Mouse (Mus musculus): ENCODE measurements around the gene Col4a1. TPM values are rescaled to one million over a fixed set of nuclear protein-coding genes. Genes with fewer than 3 reads are reported as not detected.

Gene Col4a1
- total RNA-seq, 2 experiments from 2014 or later = 108 to 117 TPM

DNA sequence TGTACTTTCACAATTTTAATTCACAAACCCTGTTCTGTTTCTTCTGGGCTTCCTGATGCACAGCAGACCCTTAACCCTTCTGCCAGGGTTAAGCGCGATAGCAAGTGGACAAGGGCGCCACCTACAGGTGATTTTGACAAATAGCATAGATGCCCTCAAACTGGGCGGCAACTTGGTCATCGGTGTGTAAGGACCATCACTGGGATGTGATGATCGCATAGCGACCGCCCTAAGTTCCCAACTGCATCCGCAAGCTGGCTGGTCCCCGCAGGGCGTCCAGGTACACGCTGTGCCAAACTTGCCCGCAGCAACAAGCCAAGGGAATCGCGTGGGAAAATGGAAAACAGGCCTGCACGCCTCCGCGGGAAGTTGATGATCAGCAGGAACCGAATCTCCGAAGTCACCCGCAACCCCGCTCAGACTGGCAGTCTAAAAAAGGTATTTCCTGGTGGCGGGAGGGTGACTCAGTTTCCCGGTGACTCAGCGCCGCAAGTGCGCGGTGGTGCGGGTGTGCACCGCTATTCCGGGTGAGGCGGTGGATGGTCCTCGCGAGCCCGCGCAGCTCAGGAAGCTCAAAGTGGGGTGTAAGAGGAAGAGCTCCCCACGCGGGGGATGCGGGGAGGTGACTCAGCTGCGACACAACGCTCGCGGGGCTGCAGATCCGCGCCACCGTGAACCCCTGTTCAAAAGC is 124.9 kb downstream of the Col4a1 start:
- peak; percentile 68 to 74 for DNase-seq (ENCODE audit: low spot score in 2 of 2)

DNA sequence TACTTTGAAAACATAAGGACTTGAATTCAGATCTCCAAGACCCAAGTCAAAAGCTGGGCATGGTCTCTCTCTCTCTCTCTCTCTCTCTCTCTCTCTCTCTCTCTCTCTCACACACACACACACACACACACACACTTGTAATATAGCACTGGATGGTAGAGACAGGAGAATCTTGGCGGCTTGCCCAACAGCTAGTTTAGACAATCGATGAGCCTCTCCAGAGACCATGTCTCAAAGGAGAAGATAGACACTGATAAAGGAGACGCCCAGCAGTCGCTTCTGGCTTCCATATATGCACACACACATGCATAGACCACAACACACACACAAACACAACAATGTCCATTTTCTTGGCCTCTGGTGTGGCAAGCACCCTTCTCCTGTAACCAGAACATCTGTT is 126.2 kb downstream of the Col4a1 start:
- no peak for DNase-seq (ENCODE audit: low spot score in 2 of 2)

DNA sequence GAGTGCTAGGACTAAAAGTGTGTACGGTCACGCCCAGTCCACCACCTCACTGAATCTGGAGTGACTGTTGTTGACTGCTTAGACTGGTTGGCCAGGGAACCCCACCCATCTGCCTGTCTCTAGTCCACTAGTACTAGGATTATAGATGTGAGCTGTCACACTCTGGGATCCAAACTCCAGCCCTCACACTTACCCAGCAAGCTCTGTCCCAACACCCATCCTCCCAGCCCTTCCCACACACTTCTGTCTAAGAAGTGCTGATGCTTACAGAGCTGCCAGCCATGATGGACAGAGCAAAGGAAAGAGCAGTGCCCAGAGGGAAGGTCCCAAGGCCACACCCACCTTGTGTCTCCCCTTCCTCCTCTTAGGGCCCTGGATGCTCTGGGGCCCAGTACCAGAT is 127.0 kb downstream of the Col4a1 start:
- DNase-seq (ENCODE audit: low spot score in 2 of 2) = no peak

DNA sequence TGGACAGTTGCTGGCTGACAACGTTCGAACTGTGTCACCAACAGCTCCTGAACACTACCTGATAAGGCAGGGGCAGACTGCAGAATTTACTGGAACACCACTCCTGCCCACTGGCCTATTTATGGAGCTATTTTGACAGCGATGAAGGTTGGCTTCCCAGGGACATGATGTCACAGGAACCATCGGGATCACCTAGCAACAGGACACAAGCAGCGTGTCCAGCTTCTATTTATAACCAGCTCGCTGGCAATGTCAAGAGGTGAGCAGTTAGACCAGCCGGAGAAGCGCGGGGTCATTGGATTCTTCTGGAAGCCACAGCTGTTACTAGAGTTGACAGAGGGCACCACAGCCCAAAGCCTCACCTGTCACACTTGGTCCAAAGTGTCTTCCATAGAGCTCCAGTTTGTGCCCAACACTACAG is 129.0 kb downstream of the Col4a1 start:
- no peak for DNase-seq (ENCODE audit: low spot score in 2 of 2)

DNA sequence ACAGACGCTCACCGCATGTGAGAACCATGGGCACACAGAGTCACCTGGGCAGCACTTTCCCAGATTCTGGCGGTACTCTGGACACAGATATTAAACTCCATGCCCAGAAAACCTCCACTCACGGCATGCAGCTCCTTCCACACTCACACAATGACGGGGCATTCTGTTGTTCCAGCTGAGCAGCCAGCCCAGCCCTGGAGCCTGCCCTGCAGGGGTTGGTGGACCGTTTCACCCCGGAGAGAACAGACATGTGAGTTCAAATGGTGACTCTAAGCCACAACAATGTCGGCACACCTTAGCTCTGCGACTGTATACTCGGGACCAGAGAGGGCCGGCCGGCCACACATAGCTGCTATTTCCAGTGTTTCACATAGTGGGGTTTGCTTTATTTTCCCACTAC is 130.0 kb downstream of the Col4a1 start:
- no peak for DNase-seq (ENCODE audit: low spot score in 2 of 2)

DNA sequence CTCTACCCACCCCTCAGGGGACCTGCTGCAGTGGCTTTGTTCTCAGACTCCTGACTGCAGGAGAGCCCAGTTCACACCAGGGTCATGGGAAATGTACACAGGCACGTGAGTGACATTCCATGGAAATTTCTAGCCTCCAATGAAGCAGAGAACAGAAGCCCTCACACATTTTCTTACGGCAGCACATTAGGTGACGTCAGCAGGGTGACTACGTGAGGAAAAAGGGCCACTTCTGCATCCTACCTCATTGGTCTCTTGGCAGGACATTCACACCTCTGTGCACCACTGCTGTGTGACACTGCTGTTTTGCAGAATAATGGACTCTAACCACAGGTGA is 130.5 kb downstream of the Col4a1 start:
- DNase-seq (ENCODE audit: low spot score in 2 of 2) = no peak

DNA sequence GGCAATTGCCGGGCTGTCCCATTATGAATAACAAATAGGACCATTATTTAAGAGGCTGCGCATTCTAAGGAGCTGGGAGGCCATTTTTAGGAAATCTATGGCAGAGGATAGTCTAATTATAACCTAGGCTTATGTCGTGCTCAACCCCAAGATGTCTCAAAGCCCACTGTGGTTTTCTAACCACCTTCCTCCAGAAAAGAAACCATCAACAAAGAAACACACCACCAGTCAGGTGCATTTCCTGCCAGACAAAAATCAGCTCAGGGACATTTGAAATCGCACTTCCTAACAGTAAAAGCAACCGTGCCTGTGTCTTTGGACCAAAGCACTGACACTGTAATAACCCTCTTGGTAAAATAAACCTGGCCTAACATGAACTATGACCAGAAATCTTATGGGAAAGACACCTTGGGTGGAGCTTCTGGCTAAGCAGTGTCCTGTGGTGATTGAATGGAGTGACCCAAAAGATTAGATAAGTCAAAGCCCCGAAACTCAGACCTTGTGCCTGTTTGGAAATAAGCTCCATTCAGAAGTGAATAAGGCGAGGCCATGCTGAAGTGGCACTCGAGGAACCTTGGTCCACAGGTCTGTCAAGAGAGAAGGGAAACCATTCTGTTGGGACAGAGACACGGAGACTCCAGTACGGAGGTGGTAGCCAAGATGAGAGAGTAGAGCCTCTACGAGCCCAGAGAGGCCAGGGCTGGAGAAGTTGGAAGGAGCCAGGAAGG is 131.0 kb downstream of the Col4a1 start:
- DNase-seq (ENCODE audit: low spot score in 2 of 2) = no peak

DNA sequence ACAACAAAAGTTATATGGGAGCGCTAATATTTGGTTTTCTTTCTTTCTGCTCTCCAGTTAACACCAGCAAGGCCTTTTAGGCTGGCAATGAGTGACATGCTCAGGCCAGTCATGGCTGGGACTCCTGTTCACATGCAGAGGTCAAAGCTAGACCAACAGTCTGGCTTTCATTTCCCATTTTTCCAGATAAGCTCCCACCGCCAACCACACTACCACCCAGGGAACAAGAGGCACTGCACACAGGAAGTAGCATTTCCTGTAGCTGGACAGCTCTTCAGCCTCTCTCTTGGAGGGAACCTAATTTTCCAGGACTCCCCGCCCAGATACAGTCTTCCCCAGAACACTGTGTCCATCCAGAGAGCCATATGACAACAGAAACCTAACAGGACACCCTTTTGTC is 132.8 kb downstream of the Col4a1 start:
- DNase-seq (ENCODE audit: low spot score in 2 of 2) = no peak

DNA sequence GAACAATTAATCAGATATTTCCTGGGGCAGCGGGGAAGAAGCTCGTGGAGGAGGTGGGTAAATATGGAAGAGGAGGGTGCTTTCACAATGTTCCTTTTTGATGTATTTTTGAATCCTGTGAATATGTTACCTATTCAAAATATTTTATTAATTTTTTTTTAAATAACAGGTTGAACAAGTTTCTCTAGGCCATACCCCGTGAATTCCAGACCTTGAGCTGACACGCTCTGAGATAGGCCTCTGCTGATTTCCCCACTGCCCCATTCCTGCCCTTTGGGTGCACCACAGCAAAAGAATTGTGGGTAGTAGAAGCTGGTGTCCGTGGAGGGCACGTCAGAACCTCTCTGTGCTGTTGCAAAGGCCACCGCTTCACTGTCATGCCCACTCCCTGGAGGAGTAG is 136.2 kb downstream of the Col4a1 start:
- no peak for DNase-seq (ENCODE audit: low spot score in 2 of 2)

DNA sequence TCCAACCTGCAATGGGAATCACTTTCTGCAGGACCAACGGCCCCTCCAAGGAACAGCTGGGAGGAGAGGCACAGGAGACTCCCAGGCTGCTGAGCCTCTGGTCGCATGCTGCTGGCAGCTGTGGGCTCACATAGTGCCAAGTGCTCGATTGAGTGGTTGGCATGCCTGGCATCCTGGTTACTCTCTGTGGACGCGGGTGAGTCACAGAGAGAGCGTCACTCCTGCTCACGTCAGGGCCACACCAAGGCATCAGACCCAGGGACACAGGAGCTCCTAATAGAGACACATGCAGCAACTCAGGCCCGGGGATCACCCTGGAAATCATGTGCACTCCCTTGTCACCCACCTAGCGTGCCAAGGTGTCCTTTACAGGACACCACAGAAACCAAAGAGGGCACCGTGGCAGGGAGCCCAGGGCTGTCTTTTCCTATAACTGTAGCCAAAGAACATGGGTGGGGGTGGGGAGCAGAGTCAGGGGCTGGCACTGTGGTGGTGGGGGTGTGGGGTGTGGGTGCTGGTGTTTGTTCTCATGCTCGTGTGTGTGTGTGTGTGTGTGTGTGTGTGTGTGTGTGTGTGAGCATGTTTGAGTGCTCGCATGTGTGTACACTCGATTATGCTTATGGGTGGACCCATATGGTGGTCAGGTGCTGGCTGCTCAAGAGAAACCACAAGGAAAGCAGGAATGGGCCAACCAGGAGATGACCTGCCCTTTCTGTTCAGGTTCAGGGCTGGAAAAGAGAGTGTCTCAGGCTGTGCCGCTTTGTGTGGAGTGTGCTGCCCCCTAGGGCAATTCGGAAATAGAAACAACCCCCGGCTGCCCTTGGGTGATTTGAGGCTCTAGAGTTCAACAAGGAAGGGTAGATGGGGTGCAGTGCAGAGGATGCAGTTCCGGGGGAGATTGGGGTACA is 139.1 kb downstream of the Col4a1 start:
- no peak for DNase-seq (ENCODE audit: low spot score in 2 of 2)

DNA sequence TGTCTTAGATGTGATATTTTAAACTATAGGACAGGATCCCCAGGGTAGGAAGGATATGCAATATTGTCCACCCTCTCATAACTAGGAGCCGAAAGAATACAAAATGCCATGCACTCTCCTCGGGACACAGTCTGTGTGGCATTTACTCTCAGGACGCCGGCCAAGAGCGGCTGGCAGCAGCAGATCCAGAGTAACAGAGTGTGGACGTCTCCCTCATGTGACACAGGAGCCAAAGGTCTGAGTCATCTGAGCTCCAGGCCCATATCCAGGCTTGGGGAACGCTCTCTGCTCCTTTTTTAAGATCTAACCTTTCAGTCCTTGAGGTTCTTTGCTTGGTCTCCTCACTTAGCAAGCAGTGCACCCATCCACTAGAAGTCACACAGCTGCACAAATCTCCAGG is 141.1 kb downstream of the Col4a1 start:
- no peak for DNase-seq (ENCODE audit: low spot score in 2 of 2)

DNA sequence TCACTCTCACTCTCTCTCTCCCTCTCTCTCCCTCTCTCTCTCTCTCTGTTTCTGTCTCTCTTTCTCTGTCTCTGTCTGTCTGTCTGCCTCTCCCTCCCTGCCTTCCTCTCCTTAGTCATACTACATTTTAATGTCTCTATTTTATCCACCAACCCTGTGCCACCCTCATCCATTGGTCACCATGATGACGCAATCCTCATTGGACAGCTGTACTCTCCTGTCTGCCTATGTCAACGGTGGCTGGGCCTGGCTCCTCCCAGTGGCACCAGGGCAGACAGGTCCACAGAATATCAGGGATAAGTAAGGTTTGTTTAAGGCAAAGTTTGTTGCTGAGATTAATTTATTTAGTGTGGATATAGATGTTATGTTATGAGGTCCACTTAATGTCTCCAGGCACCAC is 143.2 kb downstream of the Col4a1 start:
- DNase-seq (ENCODE audit: low spot score in 2 of 2) = no peak

DNA sequence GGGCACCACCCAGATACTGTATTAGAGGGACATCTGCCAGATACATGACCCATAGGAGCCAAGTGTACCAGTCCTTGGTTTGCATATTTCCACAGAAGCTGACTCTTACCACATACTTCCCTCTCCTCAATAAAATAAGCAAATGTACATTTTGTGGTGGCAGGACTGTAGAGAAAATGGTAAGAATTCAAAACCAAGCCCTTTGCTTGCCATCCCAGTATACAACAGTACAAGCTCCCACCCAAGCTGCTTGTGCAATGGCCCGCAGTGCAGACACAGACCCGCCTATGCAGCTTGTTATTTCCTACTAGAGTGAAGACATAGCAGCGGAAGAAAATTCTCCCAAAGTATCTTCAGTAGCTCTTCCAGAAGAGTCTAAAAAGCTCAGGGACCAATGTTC is 143.8 kb downstream of the Col4a1 start:
- no peak for DNase-seq (ENCODE audit: low spot score in 2 of 2)

DNA sequence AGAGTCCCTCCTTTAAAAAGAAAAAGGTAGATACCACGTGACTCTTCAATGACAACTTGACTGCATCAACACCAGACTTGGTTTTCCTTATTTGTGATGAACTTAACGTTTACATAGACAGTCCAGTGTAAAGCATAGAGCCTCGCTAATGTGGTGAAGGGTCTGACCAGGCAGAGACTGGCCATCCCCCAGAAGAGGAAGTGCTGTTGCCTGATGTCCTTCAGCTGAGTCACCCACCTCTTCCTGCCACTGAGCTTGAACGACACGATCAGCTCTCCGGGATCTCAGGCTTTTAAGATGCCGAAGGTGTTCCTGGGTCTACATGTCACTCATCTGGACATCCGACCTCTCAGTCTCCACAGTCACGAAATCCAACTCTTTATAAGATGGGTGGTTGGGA is 144.7 kb downstream of the Col4a1 start:
- no peak for DNase-seq (ENCODE audit: low spot score in 2 of 2)

DNA sequence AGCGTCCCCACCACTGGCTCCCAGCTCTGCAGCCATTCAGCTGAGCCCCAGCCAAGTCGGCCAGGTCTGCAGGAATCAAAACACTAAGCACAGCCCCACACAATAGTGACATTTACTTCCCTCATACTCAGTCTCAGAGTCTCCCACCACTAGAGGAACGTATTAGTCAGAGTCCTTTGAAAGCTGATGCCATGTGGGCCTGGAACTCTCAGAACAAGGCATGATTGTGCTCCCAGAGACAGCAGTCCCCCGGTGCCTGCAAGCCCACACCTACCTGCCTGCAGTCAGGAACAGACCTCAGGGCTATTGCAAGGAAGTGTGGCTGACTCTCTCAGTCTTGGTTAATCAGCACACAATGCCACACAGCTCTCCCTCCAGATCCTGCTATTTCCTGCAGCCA is 147.0 kb downstream of the Col4a1 start:
- DNase-seq (ENCODE audit: low spot score in 2 of 2) = no peak

DNA sequence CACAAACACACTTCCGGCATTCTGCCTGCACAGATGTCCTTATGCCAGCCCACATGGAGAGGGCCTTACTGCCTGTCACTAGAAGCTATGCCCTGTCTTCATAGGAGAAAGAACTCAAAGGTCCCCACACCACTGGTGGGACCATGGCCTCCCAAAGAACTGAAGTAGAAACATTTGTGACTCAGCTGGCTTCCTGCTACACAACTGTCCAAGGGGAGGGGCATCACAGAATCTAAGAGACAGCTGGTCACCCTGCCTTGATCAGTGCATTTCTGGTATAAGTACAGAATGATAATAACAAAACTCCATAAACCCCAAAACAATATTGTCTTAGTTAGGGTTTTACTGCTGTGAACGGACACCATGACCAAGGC is 156.3 kb downstream of the Col4a1 start:
- DNase-seq (ENCODE audit: low spot score in 2 of 2) = no peak

DNA sequence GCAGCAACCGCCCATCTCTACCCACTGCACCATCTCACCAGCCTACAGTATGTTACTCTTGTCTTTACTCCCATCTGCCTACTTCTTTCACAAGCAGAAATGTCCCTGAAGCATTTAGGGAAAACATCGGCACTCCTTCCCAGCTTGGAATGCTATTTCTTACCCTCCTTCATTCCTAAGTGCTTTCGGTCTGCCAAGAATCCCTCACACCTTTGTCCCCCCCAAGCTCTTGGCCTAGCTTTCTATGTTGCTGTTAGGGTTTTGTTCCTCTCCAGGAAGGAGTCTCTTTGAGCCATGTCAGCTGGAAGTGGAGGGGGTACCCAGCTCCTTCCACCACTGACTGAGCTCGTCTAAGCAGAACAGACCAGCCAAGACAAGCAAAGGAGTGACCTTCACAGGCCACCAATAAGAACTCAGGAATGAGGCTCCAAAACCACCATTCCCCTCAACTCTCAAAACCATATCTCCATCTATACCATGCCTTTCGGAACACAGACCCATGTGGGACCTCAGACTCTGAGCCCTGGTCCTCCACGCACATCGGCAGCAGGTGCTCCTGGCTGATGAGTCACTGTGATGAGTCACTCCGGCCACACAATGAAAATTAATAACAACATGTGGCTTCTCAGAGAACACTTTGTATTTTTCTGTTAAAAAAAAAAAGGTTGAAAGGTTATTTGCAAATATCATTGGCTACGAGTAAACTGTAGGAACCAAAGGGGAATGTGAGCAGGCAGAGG is 156.9 kb downstream of the Col4a1 start:
- DNase-seq (ENCODE audit: low spot score in 2 of 2) = no peak

DNA sequence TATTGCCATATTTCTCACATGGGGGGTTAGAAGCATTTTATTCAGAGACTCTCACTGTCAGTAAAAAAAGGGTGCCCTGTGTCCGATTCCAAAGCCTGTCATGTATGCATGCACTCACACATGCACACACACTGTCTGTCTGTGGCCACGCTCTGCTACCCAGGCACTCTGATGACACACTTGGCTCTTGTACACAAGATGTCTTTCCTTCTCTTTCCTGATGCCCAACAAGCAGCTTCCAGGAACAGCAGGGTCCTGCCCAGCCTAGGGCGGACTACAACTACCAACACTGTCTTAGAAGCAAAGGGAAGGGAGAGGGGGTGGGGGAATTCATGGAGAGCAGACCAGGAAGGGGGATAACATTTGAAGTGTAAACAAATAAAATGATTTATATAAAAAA is 162.4 kb downstream of the Col4a1 start:
- no peak for DNase-seq (ENCODE audit: low spot score in 2 of 2)

DNA sequence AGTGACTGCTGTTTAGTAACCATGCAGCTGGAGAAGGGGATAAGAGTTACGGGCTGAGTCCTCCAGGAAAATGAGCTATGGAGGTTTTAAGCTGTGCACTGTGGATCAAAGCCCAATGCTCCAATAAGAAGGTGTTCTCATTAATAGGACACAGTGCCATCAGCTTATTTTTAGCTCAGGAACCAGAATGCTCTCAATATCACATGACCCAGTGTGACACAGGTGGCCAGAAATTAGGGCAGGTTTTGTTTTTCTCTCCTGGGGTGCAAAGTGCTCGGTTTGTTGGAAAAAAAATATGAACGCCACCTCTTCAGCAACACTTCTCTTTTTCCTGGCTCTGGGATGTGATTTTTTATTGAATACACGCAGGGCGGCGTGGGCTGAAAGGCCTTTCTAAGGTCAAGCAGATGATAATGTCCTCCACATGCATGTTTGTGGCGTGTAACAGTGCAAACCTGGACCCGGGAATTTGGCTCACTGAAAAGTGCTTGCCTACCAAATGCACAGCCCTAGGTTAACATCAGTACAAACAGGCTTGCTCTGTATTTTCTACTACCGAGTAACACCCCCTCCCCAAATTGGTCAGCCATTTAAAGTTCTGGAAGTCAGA is 163.3 kb downstream of the Col4a1 start:
- DNase-seq (ENCODE audit: low spot score in 2 of 2) = no peak

DNA sequence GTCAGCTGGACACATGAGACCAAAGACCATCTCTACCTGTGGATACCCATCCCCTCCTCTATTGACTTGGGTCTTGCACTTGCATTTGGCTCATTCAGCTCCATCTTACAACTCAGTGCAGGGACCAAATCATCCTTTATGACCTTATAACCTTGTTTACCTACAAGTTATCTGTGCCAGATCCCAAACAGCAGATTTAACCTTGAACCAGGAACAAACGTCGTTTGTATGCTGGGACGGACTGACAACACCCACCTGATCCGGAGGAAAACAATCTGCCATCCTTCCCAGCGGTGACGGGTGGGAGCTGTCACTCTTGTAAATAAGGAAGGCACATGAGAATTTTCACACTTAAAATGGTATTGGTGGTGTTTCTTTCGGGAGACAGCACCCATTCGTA is 163.8 kb downstream of the Col4a1 start:
- DNase-seq (ENCODE audit: low spot score in 2 of 2) = no peak
